ENCODE assay signal across 25 mouse cellular contexts in the genomic region with DNA sequence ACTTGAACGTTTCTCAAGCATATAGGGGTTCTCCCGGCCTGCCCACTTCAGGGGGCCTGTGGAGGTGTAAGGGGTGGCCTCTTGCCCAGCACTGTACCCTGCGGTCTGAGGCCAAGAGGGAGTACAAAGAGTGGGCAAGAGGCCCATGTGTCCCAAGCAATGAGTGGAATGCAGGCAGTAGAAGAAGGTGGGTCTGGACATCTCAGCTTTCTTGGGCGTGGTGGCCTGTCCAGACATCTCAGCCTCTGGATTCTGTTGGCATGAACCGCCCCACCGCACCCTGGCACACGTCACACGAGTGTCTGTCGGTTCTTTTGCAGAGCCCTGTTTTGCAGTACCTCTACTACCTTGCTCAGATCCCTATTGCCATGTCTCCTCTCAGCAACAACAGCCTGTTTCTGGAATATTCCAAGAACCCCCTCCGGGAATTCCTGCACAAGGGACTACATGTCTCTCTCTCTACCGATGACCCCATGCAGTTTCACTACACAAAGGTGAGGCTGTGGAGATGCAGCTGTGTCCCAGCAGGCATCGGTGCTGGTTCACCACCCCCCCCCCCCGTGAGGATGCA. TPM values are rescaled to one million over a fixed set of nuclear protein-coding genes. Genes with fewer than 3 reads are reported as not detected.
DNase-seq lines count a peak whose midpoint lies in the region; ATAC-seq and TF ChIP-seq lines count a peak whose summit lies in the region.
"Had no signal": no experiment of that assay in that cellular context is flagged by ENCODE, and none has a peak within 500 bp of the region (broad histone marks: within the 10 kb centered on the region; RNA-seq: fewer than 3 reads in every experiment).

No protein-coding gene starts in this region.

- 72% methylated on average over 13 of the region's 13 CpGs for WGBS in heart, postnatal 0 days
- WGBS in heart, embryonic 10.5 days, result 88% methylated on average over 13 of the region's 13 CpGs
- 75% methylated on average over 13 of the region's 13 CpGs for WGBS in lung, embryonic 16.5 days
- WGBS in forebrain, embryonic 11.5 days, result 93% methylated on average over 13 of the region's 13 CpGs

- peaks cover 10% of the 10 kb centered on the region for H3K4me1 ChIP-seq in heart, postnatal 0 days (ENCODE audit: control insufficient read depth, insufficient read depth)
- peaks cover 13% of the 10 kb centered on the region; the same call in 1 of the 2 replicates for H3K4me1 ChIP-seq in heart, embryonic 10.5 days
- peaks cover 2% of the 10 kb centered on the region; the same call in 1 of the 2 replicates for H3K4me1 ChIP-seq in lung, embryonic 16.5 days (replicated peaks; ENCODE audit: control insufficient read depth, insufficient read depth, low read length)
- no peaks in the 10 kb centered on the region for H3K4me1 ChIP-seq in forebrain, embryonic 11.5 days (replicated peaks; ENCODE audit: control insufficient read depth, insufficient read depth, low read length)
- H3K4me1 ChIP-seq: forebrain, embryonic 13.5 days had no signal

- no peak for ATAC-seq in heart, postnatal 0 days (ENCODE audit: insufficient read depth, low read depth)
- ATAC-seq in lung, embryonic 16.5 days (ENCODE audit: low read depth), result peak; percentile 30; the same call in 1 of the 2 replicates
- ATAC-seq in megakaryocyte-erythroid progenitor cell, adult 5-6 weeks (replicated peaks; ENCODE audit: low FRiP score, low TSS enrichment, poor library complexity, severe bottlenecking), result no peak
- ATAC-seq in forebrain, embryonic 11.5 days (replicated peaks; ENCODE audit: low FRiP score), result no peak
- ATAC-seq: CD4-positive, CD25-positive, alpha-beta regulatory T cell, adult 4 months; forebrain, embryonic 13.5 days; forebrain, postnatal 0 days had no signal

- H3K9me3 ChIP-seq in heart, postnatal 0 days (replicated peaks; ENCODE audit: control insufficient read depth, low read length), result no peaks in the 10 kb centered on the region
- H3K9me3 ChIP-seq in heart, embryonic 10.5 days, result no peaks in the 10 kb centered on the region
- H3K9me3 ChIP-seq in lung, embryonic 16.5 days (ENCODE audit: control insufficient read depth, low read length), result no peaks in the 10 kb centered on the region
- no peaks in the 10 kb centered on the region for H3K9me3 ChIP-seq in forebrain, embryonic 11.5 days (ENCODE audit: control insufficient read depth, low read length)
- H3K9me3 ChIP-seq: embryonic facial prominence, embryonic 12.5 days; forebrain, embryonic 13.5 days; G1E; heart, embryonic 12.5 days; hindbrain, embryonic 15.5 days had no signal

- TF ChIP-seq CTCF in heart, postnatal 0 days (IDR thresholded peaks at IDR 0.05; ENCODE audit: low read depth), result no peak

- H3K27me3 ChIP-seq in heart, postnatal 0 days (ENCODE audit: control insufficient read depth, insufficient read depth, low read length), result no peaks in the 10 kb centered on the region
- H3K27me3 ChIP-seq in heart, embryonic 10.5 days (ENCODE audit: insufficient read depth, poor library complexity, severe bottlenecking), result no peaks in the 10 kb centered on the region
- H3K27me3 ChIP-seq in lung, embryonic 16.5 days (ENCODE audit: control insufficient read depth, insufficient read depth, low read depth, low read length), result no peaks in the 10 kb centered on the region
- H3K27me3 ChIP-seq in forebrain, embryonic 11.5 days (ENCODE audit: control insufficient read depth, insufficient read depth, low read length), result no peaks in the 10 kb centered on the region
- H3K27me3 ChIP-seq: embryonic facial prominence, embryonic 12.5 days; forebrain, embryonic 13.5 days; heart, embryonic 12.5 days; hindbrain, embryonic 15.5 days had no signal

- DNase-seq in heart, postnatal 0 days (ENCODE audit: low spot score), result no peak
- no peak for DNase-seq in heart, embryonic 10.5 days (ENCODE audit: low spot score)
- DNase-seq in lung, postnatal 36 days, result no peak
- DNase-seq in 3134 (ENCODE audit: extremely low read depth, insufficient read length, low spot score), result peak; percentile 64
- peak; percentile 35 for DNase-seq in lung, postnatal 14 days
- no peak for DNase-seq in forebrain, embryonic 11.5 days (ENCODE audit: low spot score)
- DNase-seq: adrenal gland, adult 8-10 months; adrenal gland, postnatal 36 days; B cell, adult 2 months; cerebellum, adult 8-10 months; cerebellum, postnatal 14 days; embryo, embryonic 11 days; forebrain, postnatal 0 days; gastrocnemius, postnatal 36 days; heart, adult 18-20 months; heart, postnatal 36 days had no signal

- H3K27ac ChIP-seq in heart, postnatal 0 days (ENCODE audit: low read depth), result 0 out of 2 replicates have a peak overlapping the region, but pooled peaks have one; percentile 2
- no peak overlapping the region for H3K27ac ChIP-seq in heart, embryonic 10.5 days
- no peak overlapping the region for H3K27ac ChIP-seq in lung, embryonic 16.5 days (ENCODE audit: low read length)
- no peak overlapping the region for H3K27ac ChIP-seq in forebrain, embryonic 11.5 days (ENCODE audit: low read depth, low read length)
- H3K27ac ChIP-seq: embryonic facial prominence, embryonic 12.5 days; forebrain, embryonic 13.5 days; hindbrain, embryonic 15.5 days had no signal

- TF ChIP-seq EP300 in heart, postnatal 0 days (IDR thresholded peaks at IDR 0.05; ENCODE audit: low read depth), result no peak

- H3K36me3 ChIP-seq in heart, postnatal 0 days (replicated peaks; ENCODE audit: control insufficient read depth, insufficient read depth, low read length), result peaks cover 22% of the 10 kb centered on the region
- peaks cover 1% of the 10 kb centered on the region for H3K36me3 ChIP-seq in heart, embryonic 10.5 days
- no peaks in the 10 kb centered on the region for H3K36me3 ChIP-seq in lung, embryonic 16.5 days (ENCODE audit: control insufficient read depth, insufficient read depth, low read length)
- no peaks in the 10 kb centered on the region for H3K36me3 ChIP-seq in forebrain, embryonic 11.5 days (ENCODE audit: control insufficient read depth, insufficient read depth, low read length)

- H3K4me3 ChIP-seq in heart, postnatal 0 days (ENCODE audit: low read depth, low read length), result no peak overlapping the region
- H3K4me3 ChIP-seq in heart, embryonic 10.5 days, result no peak overlapping the region
- no peak overlapping the region for H3K4me3 ChIP-seq in lung, embryonic 16.5 days (ENCODE audit: low read length)
- H3K4me3 ChIP-seq in forebrain, embryonic 11.5 days (ENCODE audit: low read depth, low read length), result no peak overlapping the region
- H3K4me3 ChIP-seq: embryonic facial prominence, embryonic 12.5 days; forebrain, embryonic 13.5 days; heart, embryonic 12.5 days; hindbrain, embryonic 15.5 days had no signal

- no peak overlapping the region for H3K4me2 ChIP-seq in heart, postnatal 0 days (ENCODE audit: low read depth, low read length)
- no peak overlapping the region for H3K4me2 ChIP-seq in lung, embryonic 16.5 days (ENCODE audit: low read depth, low read length)
- H3K4me2 ChIP-seq in forebrain, embryonic 11.5 days (ENCODE audit: low read depth, low read length, severe bottlenecking), result no peak overlapping the region
- H3K4me2 ChIP-seq: embryonic facial prominence, embryonic 12.5 days; forebrain, embryonic 13.5 days; heart, embryonic 12.5 days; hindbrain, embryonic 15.5 days had no signal

- no peak overlapping the region for H3K9ac ChIP-seq in heart, postnatal 0 days (replicated peaks; ENCODE audit: low read depth, low read length)
- H3K9ac ChIP-seq in lung, embryonic 16.5 days (ENCODE audit: low read length), result no peak overlapping the region
- no peak overlapping the region for H3K9ac ChIP-seq in forebrain, embryonic 11.5 days (ENCODE audit: low read length)
- H3K9ac ChIP-seq: embryonic facial prominence, embryonic 12.5 days; forebrain, embryonic 13.5 days; forebrain, postnatal 0 days; heart, embryonic 12.5 days; hindbrain, embryonic 15.5 days had no signal

RNA-seq across cellular contexts. Expression of a gene that starts 36.7 kb away (rescaled TPM):
- 59.9 and 144 TPM in 2 replicates for total RNA-seq in heart, postnatal 0 days (2014; rRNA removed; ENCODE audit: low replicate concordance)
- 22.7 and 26.4 TPM in 2 replicates for polyA plus RNA-seq in heart, postnatal 0 days (2015; fragmentation: Nextera tagmentation; extraction: Ambion mirVana)
- polyA plus RNA-seq in heart, embryonic 10.5 days (2016; fragmentation: Nextera tagmentation; extraction: Ambion mirVana), result 29.3 and 31.6 TPM in 2 replicates
- polyA plus RNA-seq in lung, embryonic 16.5 days (2015; fragmentation: Nextera tagmentation; extraction: Ambion mirVana), result 37.5 and 37.7 TPM in 2 replicates
- 42.5 and 67.4 TPM in 2 replicates for total RNA-seq in megakaryocyte-erythroid progenitor cell, adult 5-6 weeks (2014; fragmentation: Nextera tagmentation)
- 37.1 and 54.9 TPM in 2 replicates for total RNA-seq in megakaryocyte-erythroid progenitor cell, adult 5-6 weeks (2017)
- polyA plus RNA-seq in forebrain, embryonic 11.5 days (2014; fragmentation: Nextera tagmentation; extraction: Ambion mirVana), result 30.6 and 33.2 TPM in 2 replicates

RNA-seq across cellular contexts. Expression of a gene that starts 39.5 kb away (rescaled TPM):
- total RNA-seq in heart, postnatal 0 days (2014; rRNA removed; ENCODE audit: low replicate concordance), result 12.2 and 19.7 TPM in 2 replicates
- 12.8 and 15.6 TPM in 2 replicates for polyA plus RNA-seq in heart, postnatal 0 days (2015; fragmentation: Nextera tagmentation; extraction: Ambion mirVana)
- 4.9 and 5.7 TPM in 2 replicates for polyA plus RNA-seq in heart, embryonic 10.5 days (2016; fragmentation: Nextera tagmentation; extraction: Ambion mirVana)
- polyA plus RNA-seq in lung, embryonic 16.5 days (2015; fragmentation: Nextera tagmentation; extraction: Ambion mirVana), result 2.7 and 3.0 TPM in 2 replicates
- 66.1 and 83.1 TPM in 2 replicates for total RNA-seq in megakaryocyte-erythroid progenitor cell, adult 5-6 weeks (2014; fragmentation: Nextera tagmentation)
- 30.8 and 52.2 TPM in 2 replicates for total RNA-seq in megakaryocyte-erythroid progenitor cell, adult 5-6 weeks (2017)
- 1.6 and 1.9 TPM in 2 replicates for polyA plus RNA-seq in forebrain, embryonic 11.5 days (2014; fragmentation: Nextera tagmentation; extraction: Ambion mirVana)

RNA-seq across cellular contexts. Expression of a gene that starts 55.5 kb away (rescaled TPM):
- total RNA-seq in heart, postnatal 0 days (2014; rRNA removed; ENCODE audit: low replicate concordance), result 38.9 and 56.7 TPM in 2 replicates
- polyA plus RNA-seq in heart, postnatal 0 days (2015; fragmentation: Nextera tagmentation; extraction: Ambion mirVana), result 13.8 and 15.2 TPM in 2 replicates
- polyA plus RNA-seq in heart, embryonic 10.5 days (2016; fragmentation: Nextera tagmentation; extraction: Ambion mirVana), result 1.6 and 3.6 TPM in 2 replicates
- polyA plus RNA-seq in lung, embryonic 16.5 days (2015; fragmentation: Nextera tagmentation; extraction: Ambion mirVana), result 67.3 and 72.5 TPM in 2 replicates
- total RNA-seq in megakaryocyte-erythroid progenitor cell, adult 5-6 weeks (2014; fragmentation: Nextera tagmentation), result not detected in 2 replicates
- total RNA-seq in megakaryocyte-erythroid progenitor cell, adult 5-6 weeks (2017), result not detected in 2 replicates
- 2.1 and 2.8 TPM in 2 replicates for polyA plus RNA-seq in forebrain, embryonic 11.5 days (2014; fragmentation: Nextera tagmentation; extraction: Ambion mirVana)
- total RNA-seq: common myeloid progenitor, adult 5-6 weeks had no signal
- polyA plus RNA-seq: CD4-positive, CD25-positive, alpha-beta regulatory T cell, adult 4 months; G1E had no signal

Comparison
In these comparisons a context has a peak if more than half of its experiments do, and no peak if none do; other contexts are left out.
1. DNase-seq: peak in 3134 (single experiment) and lung, postnatal 14 days (single experiment); none in heart, postnatal 0 days (single experiment), heart, embryonic 10.5 days (single experiment), lung, postnatal 36 days (single experiment) and forebrain, embryonic 11.5 days (single experiment).